Mouse (Mus musculus) ovary, adult 2 months (tissue): ENCODE measurements around the gene P4ha2. TPM values are rescaled to one million over a fixed set of nuclear protein-coding genes. Genes with fewer than 3 reads are reported as not detected.

ENCODE experiments used
- polyA plus RNA-seq: library from polyadenylated mRNA; depleted of rRNA; stranded (reverse); fragments of >200 nt; gene quantifications from 2 replicates; pipeline ENCODE4 v1.2.3, GENCODE M21; 2012; rRNA removed

Gene P4ha2
- 22.2 and 23.2 TPM in 2 replicates for polyA plus RNA-seq

GRCm38 (mm10) chr11:54100045-54100691, at the start of gene P4ha2:
Gene P4ha2 (plus strand): TSS chr11:54100095.

GRCm38 (mm10) chr11:54068520-54069371, 31.1 kb upstream of the P4ha2 start, which contains the start of gene Pdlim4:
Gene Pdlim4 (minus strand): TSS chr11:54069014.

Other genes starting within 250 kb of the P4ha2 start
- gene Gm12216, start 240.8 kb upstream of the P4ha2 start, polyA plus RNA-seq: 6.2 and 10.2 TPM in 2 replicates
- gene Slc22a5, start 208.4 kb upstream of the P4ha2 start, polyA plus RNA-seq: 29.3 and 30.2 TPM in 2 replicates
- 5.5 and 5.9 TPM in 2 replicates for gene Slc22a21, start 119.8 kb upstream of the P4ha2 start, polyA plus RNA-seq
- gene Slc22a4, start 72.0 kb upstream of the P4ha2 start, polyA plus RNA-seq: 2.7 and 3.2 TPM in 2 replicates
- 427 and 463 TPM in 2 replicates for gene Pdlim4, start 31.1 kb upstream of the P4ha2 start, polyA plus RNA-seq
- not detected in 2 replicates for gene Csf2, start 149.6 kb downstream of the P4ha2 start, polyA plus RNA-seq
- not detected in 2 replicates for gene Il3, start 167.2 kb downstream of the P4ha2 start, polyA plus RNA-seq
- 0.67 and 1.7 TPM in 2 replicates for gene Acsl6, start 203.7 kb downstream of the P4ha2 start, polyA plus RNA-seq